Mouse (Mus musculus) mouse embryonic stem cell (cell line): ENCODE results near the gene Prnp.

Experiments
- in situ Hi-C, 2 experiments: fragments of 300-500 bp; cut with MboI; formaldehyde crosslinking; loops; 1 replicate in 1 of 2; 3 replicates in 1 of 2; pipeline ENCODE4 v1.14.3; 2019 to 2020; ENCODE audit warnings: low sequenced_read_pairs in 2 of 2, low pct_unique_long_range_greater_than_20kb in 1 of 2, mixed read lengths in 1 of 2; ENCODE audit not compliant: unreplicated experiment in 1 of 2

Gene Prnp

DNA sequence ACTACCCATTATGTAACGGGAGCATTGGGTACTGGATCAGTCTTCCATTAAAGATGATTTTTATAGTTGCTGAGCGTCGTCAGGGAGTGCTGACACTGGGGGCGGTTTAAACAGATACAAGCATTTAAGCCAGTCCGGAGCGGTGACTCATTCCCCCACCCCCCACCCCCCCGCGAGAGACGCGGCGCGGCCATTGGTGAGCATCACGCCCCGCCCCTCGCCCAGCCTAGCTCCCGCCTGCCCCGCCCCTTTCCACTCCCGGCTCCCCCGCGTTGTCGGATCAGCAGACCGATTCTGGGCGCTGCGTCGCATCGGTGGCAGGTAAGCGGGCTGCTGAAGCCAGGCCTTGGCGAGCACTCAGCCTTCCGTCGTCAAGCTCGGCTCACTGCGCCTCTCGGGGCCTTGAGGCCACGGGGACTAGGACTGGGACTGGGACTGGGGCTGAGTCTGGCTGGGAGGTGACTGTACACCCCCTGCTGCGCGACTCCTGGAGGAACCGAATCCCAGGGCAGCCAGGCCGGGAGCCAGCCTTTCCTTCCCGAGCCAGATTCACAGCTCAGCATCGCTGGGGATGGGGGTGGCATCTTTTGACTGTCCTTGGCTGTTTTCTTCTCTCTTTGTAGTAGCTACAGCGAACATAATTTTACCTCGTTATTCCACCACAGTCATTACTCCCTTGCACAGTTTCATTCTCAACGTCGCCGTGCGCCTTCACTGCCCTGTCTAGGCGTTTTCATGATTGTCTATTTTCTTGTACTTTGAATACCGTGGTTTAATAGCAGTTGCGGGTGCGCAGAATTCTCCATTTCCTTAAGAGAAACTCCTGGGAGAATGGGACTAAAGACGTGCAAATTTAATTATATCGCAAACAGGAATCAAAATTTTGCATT lies at the start of gene Prnp, which contains the start of gene Prn:
Gene Prnp, plus strand, starts transcription at position 246 of the 890 bp plus-strand sequence.
Gene Prn, plus strand, starts transcription at position 275 of the 890 bp plus-strand sequence.
- in situ Hi-C loops = no loop called here

DNA sequence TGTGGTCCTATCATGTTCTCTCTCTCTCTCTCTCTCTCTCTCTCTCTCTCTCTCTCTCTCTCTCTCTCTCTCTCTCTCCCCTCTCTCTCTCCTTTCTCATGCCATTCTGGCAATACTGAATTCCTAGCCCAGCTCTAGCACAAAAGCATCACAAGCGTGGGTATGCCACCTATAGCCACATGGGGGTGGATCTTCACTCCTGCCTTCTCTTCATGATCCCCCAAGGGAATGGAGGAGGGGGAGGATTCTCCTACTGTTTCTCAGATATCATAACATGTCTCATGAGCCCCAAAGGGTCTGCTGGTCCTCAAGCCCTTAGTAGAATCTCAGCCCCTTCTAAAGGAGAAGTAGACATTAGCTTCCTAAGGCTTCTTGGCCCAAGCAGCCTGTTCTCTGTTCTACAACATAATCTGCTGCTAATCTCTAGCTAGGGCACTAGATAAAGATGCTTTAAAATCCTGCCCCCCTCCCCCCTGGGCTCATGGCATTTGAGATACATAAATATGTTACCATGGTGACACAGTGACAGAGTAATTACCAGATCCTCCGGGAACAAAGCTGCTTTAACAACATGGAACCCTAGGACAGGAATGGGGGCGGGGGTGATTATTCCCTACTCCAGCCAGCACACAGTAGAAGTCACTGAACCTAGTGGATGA lies 47.0 kb upstream of the Prnp start:
- in situ Hi-C loops = no loop called here

DNA sequence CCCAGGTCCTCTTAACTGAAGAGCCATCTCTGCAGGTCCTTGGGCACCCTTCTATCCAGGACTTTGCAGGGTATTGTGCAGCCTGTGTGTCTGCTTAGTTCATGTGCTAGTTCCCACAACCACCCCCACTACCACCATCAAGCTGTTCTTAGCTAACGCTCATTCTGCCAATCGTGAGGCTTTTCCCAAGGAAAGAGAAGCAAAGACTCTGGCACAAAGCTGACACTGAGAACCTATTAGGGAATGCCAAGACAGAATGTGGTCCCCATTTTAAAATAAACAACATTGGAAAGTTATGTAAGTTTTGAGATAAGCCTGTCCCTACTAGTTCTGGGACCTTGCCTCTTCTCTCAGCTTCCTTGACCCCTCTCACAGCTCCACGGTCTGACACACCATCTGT lies 46.3 kb upstream of the Prnp start:
- in situ Hi-C loops = no loop called here

DNA sequence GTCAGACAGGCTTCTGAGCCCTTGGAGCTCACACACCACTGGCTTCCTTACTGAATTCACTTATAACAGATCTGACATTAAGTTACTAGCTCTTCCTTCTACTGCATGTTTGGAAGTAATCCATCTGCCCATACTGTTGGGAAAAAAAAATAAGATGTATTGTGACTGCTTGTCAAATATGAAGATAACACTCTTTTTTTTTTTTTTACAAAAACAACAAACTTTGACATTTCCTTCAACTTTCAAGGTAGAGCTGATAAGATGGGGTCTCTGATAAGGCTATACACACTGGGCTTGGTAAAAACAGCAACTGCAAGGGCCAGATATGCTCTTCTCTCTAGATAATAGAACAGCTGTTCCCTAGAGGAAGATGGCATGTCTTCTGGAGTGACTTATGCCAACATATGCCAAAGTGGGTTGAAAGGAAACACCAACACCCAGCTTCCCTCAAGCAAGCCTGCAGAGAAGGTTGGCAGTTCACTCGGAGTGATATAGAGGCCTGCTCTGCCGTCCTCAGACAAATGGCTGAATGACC lies 45.4 kb upstream of the Prnp start:
- in situ Hi-C loops = no loop called here

DNA sequence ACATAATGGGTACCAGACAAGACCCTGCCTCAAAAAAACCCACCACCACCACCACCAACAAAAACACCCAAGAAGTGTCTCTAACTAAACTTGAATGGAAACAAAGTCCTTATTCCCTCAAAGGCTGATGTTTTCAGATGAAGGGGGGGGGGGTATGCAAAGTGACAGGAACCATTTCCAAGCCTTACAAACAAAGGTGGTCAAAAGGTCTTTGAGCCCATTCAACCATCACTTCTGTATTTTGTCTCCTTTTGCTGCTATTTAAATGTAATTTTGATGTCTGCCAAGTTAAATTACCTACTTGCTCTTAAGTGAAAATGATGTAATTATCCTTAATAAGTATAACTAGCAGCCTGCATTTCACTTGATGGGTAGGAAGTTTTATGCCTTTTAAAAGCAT lies 43.1 kb upstream of the Prnp start:
- in situ Hi-C loops = no loop called here

DNA sequence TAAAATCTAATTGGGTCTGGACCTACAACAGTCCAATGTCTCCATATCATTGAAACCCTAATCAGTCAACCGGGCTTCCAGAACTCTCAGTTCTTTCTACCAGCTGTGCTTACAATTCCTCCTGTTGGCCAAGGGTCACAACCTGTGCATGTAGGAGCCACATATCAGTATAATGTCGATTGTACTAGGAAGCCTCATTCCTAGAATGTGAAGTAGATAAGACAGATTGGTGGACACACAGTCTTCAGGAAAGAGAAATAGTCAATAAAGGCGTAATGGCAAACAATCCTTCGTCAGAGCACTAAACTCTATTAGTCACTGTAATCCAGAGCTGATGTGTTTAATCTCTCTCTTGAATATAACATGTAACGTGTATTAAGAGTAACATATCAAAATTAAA lies 40.7 kb upstream of the Prnp start:
- in situ Hi-C loops = no loop called here

DNA sequence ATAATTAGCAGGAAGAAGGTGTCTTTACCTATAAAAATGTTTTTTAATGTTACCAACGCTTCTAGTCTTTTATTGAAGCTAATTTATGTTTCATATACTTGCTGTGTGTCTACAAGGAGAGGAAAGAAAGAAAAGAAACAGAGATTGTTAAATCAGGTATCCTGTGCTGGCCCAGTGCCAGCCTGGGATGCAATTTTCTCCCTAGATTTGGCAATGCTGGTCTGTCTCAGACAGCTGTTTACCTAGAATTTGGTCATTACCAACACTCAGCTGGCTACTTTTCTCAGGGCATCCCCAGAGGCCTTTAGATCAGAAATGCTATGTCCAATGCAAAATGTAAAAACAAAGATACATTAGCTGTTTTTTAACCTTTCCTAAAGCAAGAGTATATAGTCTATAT lies 36.4 kb upstream of the Prnp start:
- in situ Hi-C loops = no loop called here

DNA sequence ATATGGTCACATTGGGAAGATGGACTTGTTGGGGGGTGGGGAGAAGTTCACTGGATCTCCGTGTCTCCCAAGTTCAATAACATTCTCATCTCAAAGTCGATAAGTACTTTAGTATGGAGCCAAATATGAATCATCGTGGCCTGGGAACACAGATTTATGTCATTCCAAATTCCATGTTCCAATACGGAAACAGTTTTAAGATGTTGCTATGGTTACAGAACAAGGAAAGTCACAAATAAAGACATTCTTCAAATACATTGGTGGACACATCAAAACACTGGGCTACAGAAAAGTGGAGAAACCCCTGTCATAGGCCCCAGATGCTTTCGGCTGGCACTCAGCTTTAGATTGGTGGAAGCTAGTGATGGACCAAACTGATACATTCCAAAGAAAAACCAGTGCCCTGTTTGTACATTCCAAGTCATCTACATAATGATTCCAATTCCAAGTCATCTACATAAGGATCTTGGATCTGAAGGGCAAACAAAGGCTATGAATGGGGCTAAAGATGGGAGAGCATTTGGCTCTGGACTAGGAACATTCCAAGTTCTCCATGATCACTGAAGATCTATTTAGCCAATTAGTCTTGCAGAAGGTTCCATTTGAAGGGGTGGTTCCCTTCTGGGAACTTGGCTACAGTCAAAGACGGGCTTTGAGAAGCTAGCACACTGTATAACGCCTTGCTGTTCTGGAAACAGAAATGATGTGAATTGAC lies 33.0 kb upstream of the Prnp start:
- in situ Hi-C loops = no loop called here

DNA sequence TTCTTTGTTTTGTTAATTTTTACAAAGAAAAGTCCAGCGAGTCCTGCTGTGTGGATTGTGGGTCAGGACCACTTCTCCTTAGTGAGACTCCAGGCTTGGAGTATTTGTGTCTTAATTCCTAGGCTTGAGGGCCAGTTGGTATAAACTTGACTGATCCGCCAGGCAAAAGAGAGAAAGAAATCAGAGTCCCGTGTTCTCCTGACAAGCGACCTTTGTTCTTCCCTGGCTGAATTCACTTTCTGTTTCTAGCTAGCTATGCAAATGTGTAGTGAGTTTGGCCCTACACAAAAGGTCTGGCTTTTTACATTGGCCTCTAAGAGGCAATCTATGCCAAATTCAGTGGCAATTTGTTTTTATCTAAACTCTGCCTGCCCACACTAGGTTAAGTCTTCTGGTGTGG lies 28.0 kb upstream of the Prnp start:
- in situ Hi-C loops = no loop called here

DNA sequence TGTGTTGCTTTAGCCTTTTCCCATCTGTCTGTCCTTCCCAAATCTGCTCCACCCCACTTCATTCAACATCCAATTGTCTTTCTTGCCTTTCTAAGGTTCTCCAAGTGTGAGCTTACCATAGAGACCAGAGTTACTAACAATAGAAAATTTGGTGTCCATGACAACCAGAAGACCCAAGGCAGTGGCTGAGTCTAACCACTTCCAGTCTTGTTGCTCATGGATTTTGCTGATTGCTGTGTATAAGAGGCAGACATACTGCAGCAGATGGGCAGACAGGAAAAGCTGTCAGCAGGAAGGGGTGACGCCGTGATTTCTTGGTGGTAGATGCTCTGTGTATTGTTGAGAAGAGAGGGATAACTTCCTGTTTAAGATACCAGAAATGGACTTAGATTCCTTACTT lies 26.6 kb upstream of the Prnp start:
- in situ Hi-C loops = no loop called here

DNA sequence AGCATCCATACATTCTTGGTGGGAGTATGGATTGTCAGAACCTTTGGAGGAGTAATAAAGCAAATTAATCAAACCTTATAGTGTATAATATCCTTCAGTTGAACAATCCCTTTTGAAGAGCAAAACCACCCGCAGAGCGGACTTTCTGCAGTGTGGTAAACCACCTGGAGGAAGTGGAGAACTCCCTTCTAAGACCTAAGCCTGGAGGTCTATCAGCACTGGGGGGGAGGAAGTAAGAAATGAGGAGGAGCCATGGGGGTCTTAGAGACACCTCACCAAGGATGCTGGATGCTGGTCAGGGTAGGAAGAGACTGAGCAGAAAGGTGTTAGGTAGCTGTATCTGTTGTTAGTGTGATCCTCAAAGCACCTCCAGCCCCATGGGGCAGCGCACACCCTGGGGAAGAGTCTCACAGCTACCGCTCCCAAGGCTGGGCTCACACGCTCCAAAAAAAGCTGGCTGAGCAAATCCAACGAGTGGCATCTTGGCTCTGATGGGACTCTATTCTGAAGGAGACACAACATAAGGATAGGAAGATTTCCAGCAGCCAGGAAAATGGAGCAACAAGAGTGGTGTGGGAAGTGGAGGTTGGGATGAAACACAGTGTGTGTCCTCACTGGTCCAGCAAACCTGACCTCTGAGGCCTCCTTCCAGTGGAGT lies 23.1 kb upstream of the Prnp start:
- in situ Hi-C loops = no loop called here

DNA sequence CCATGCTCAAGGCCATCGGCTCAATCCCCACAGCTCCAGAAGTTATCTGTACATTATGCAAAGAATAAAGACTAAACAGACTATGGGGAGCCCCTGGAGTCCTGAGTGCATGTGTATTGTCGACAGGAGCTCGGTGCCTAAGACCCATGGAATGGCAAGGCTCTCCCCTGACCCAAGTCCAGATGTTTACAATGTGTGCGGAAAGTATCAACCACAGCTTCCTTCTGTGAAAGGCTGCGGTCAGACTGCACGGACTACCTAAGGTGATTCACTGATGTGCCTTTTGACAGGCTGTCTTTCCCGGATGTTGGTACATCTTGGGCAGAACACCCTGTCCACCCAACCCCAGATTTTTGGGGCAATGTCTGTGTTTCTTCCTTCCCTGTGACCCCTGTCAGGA lies 21.5 kb upstream of the Prnp start:
- in situ Hi-C loops = no loop called here

DNA sequence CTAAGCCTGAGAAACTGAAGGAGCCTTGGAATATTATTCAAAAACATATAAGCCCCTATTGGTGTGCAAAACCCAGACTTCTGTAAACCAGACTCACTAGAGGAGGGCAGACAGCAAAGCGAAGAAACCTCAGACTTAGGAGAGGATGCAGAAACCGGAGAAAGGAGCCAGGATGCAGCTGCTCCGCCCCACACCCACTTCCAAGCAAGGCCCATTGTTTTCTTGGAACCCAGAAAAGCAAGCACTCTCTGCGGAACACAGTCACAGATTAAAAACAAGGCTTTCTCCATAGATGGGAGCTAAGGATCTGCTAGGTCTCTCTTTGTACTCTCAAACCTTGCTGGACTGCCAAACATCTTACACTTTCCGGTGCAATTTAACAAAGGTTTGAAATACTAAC lies 17.2 kb upstream of the Prnp start:
- in situ Hi-C loops = no loop called here

DNA sequence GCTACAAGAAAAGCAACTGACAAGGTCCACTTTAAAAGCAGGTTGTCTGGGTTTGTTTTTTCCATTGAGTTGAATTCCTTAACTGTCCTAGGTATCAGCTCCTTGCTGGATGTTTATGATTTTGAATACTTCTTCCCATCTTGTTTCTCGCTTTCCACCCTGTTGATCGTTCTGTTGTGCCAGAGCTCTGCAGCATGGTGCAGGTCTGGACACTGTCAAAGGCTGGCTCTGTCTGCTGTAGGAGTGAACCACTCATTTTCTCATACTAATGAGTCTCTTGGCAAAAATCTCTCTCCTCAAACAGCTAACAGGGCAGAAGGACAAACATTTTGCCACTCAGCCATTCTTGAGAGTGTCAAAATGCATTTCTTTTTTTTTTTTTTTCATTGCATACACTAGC lies 14.6 kb upstream of the Prnp start:
- in situ Hi-C loops = no loop called here

DNA sequence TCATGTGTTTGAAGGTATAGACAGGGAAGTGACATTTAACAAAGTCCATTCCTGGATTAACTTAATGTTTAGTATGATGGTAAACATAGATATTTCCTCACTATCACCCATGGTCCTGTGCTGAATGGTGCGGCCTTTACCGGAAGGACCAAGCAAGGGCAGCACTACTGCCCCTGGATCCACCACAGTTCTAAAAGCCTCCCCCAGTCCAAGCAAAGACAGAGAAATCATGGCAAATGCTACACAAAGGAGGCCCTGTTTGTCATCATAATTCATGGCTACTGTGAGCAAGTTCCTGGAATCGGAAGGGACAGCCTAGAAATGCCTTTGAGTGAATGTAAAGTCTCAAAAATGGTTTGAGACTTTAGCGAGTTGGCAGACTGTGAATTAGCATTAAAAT lies 13.7 kb upstream of the Prnp start:
- in situ Hi-C loops = no loop called here

DNA sequence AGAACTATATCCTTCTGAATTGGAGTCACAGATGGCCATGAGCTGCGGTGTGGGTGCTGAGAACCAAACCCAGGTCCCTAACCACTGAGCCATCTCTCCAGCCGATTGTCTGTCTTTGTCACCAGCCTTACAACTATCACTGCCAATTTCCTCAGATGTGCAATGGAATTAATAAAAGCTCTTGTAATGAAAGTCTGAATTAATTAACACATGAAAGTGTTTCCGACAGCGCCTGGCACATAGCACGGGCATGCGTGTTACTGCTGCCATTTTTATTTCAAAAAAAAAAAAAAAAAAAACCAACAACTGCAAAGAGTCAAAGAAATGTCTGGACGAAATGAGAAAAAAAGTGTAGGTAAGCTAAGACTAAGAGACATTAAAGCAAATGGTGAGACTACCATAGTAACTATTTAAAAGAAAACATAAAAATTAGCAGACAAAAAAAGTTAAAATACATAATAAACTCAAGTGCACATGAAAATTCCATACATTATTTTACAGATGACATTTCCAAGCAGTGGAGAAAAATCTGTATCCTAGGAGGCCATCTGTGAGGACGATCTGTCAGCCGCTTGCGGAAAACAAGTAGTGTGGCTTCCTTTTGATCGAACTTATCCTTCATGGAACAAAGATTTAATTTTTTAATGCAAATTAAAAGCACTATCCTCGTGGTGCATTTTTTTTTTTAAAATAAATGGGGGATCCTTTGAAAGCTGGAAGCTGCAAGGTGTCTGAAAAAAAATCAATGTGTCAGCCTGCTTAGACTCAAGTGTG lies 12.2 kb upstream of the Prnp start:
- in situ Hi-C loops = no loop called here

DNA sequence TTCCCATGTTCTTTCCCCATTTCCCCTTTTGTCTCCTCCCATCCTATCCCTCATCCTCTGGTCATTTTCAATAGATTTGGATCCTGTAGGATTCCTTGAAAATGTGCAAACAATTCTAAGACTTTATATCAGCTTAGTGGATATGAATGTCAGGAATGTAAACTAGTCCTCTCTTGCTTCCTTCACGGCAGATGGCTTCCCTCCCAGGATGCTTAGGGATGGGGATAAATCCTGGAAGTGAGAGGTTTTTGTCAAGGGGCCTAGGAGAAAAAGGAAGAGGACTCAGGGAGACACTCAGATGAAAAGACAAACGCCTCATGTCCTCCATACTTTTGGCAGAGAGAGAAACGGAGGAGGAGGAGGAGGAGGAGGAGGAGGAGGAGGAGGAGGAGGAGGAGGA lies 7.3 kb upstream of the Prnp start:
- in situ Hi-C loops = no loop called here

DNA sequence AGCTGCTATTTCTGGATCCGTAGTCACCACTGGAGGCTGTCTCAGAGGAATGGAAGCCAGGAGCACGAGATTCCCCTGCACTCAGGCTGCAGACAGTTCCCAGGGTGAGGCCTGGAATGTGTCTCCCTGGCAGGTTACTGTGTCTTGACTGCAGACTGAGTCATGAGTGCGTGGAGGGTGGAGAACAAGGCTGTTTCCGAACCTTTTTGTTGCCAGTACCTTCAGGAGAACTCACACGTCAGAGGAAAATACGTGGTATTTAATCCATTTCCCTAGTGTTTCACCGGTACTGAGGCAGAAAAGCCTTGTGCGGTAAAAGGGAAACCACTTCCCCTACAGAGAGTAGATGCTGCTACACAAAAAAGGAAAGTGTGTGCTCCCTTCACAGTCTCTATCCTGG lies 6.9 kb upstream of the Prnp start:
- in situ Hi-C loops = no loop called here
